Mouse (Mus musculus) liver, embryonic 14.5 days (tissue): ENCODE results near the gene Pofut1.

Experiments
- CTCF ChIP-seq: IDR thresholded peaks from 2 replicates; pipeline ENCODE4 v1.5.1; 2016; ENCODE audit warnings: antibody characterized with exemption, low read depth, control low read depth
- EP300 ChIP-seq: IDR thresholded peaks from 2 replicates; pipeline ENCODE4 v1.6.1; 2016; ENCODE audit warnings: antibody characterized with exemption, low read depth

GRCm38 (mm10) chr2:153256604-153257003 lies 15.3 kb downstream of the Pofut1 start:
- TF ChIP-seq CTCF (no peak), EP300 (no peak)
